Mouse (Mus musculus): ENCODE measurements around the gene Ifih1.

DNA sequence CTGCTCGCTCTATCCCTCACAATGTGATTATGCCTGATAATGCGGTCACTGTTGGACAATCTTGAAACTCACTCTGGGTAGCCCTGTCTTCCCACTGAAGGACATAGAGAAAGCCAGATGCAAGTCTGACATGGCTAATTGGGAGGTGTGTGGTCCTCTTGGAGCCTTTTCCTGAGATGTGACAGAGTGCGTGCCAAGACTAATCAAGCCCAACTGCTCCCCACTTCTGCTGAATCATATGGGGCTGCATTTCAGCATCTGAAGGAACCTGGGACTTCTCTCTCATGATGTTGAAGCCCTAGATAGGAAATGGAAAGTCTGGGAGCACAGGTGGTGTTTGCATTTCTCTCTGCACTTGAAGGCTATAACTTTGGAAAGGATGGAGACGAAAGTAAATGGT, 32.9 kb downstream of the Ifih1 start:
- TF ChIP-seq CTCF (IDR thresholded peaks at IDR 0.05; ENCODE audit: low read depth, low read length) (no peak), GATA1 (IDR thresholded peaks at IDR 0.05; ENCODE audit: borderline replicate concordance, low read length) (no peak), TAL1 (conservative IDR thresholded peaks at IDR 0.05; ENCODE audit: low read depth, low read length) (no peak), GATA2 (IDR thresholded peaks at IDR 0.05; ENCODE audit: borderline replicate concordance, low read depth, low read length) (no peak)

All from G1E (cell line).